Mouse (Mus musculus) adrenal gland, postnatal 0 days (tissue): ENCODE data around the gene Exd2. TPM values are rescaled to one million over a fixed set of nuclear protein-coding genes. Genes with fewer than 3 reads are reported as not detected.

ENCODE experiments used
- polyA plus RNA-seq: library from polyadenylated mRNA; unstranded; fragments of >200 nt; fragmentation: Nextera tagmentation; extraction: Ambion mirVana; gene quantifications from 2 replicates; pipeline ENCODE4 v1.2.1, GENCODE M21; 2015

Exd2 gene
- polyA plus RNA-seq: 13.7 and 13.8 TPM in 2 replicates

GRCm38 (mm10) chr12:80462942-80463651, at the start of gene Exd2:
Gene Exd2, plus strand, starts transcription at chr12:80463095.

DNA sequence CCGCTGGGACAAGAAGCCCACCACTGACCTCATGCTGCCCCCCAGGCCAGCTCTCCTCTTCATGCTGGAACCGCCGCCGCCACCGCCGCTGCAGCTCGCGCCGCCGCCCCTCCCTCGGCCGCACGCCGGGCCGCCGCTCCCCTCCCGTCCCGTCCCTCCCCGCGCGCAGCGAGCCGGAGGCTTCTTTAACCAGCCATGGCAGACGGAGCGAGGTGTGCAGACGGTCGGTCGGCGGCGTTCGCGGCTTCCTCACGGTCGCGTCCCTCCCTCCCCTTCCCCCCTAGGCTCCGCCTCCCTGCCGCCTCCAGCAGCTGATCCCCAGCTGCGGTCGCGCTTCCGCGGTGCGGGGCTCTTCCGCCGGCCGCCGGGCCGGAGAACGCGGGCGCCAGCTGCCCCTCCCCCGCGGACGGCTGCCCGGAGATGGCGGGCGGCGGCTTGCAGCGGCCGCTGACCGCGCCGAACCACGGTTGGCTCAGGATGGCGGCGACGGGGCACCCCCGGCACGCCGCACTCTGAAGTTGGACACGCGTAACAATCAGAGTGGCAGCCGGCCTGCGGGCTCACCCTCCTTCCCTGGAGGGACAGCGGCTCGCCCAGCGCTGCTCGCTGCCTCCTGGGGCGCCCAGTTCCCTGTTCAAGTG, 26.4 kb upstream of the Exd2 start, which contains the start of gene Dcaf5:
Gene Dcaf5, minus strand, starts transcription at position 266 of the 641 bp plus-strand sequence.

GRCm38 (mm10) chr12:80517977-80518376, 55.1 kb downstream of the Exd2 start, which contains the start of gene Galnt16:
Gene Galnt16, plus strand, starts transcription at chr12:80518277.

Other genes starting within 250 kb of the Exd2 start
- gene Actn1, start 202.7 kb upstream of the Exd2 start, polyA plus RNA-seq: 13.6 and 17.0 TPM in 2 replicates
- 8.4 and 12.8 TPM in 2 replicates for gene Dcaf5, start 26.5 kb upstream of the Exd2 start, polyA plus RNA-seq
- gene Galnt16, start 55.2 kb downstream of the Exd2 start, polyA plus RNA-seq: 11.2 TPM in 2 replicates
- 9.0 and 13.1 TPM in 2 replicates for gene Slc39a9, start 180.8 kb downstream of the Exd2 start, polyA plus RNA-seq
- 129 and 132 TPM in 2 replicates for gene Erh, start 181.2 kb downstream of the Exd2 start, polyA plus RNA-seq
- 0.36 TPM in 1 of 2 replicates, not detected in the other for gene Plekhd1, start 229.5 kb downstream of the Exd2 start, polyA plus RNA-seq